Mouse (Mus musculus): Measurements from ENCODE around the gene Vwde. TPM values are rescaled to one million over a fixed set of nuclear protein-coding genes. Genes with fewer than 3 reads are reported as not detected.

The Vwde gene
- polyA plus RNA-seq, 1 experiment = 0.01 TPM

GRCm38 (mm10) chr6:13108662-13109061 lies 116.1 kb downstream of the Vwde start:
- Histone ChIP-seq H3K27me3 (ENCODE audit: control insufficient read depth, insufficient read depth, low read length) (no peaks in the 10 kb centered on the region), H3K4me1 (ENCODE audit: control insufficient read depth, insufficient read depth, insufficient read length) (no peaks in the 10 kb centered on the region), H3K36me3 (ENCODE audit: control insufficient read depth, insufficient read depth, low read length) (no peaks in the 10 kb centered on the region), H3K27ac (ENCODE audit: insufficient read depth, low read length) (no peak overlapping the region), H3K4me3 (ENCODE audit: extremely low read depth, insufficient read depth, insufficient read length) (no peak overlapping the region)
- no peak for DNase-seq (ENCODE audit: low read depth in 1 of 2, low spot score in 2 of 2)
- 76% methylated on average over 1 of the region's 1 CpGs for WGBS
- TF ChIP-seq CTCF (IDR thresholded peaks at IDR 0.05; ENCODE audit: extremely low read depth, insufficient read depth, insufficient read length, insufficient replicate concordance) (no peak), POLR2A (IDR thresholded peaks at IDR 0.05; ENCODE audit: low read depth, low read length) (no peak)

Other genes starting within 250 kb of the Vwde start
- 7.4 and 14.5 TPM in 2 replicates for gene Tmem106b, start 155.2 kb downstream of the Vwde start, polyA plus RNA-seq (2012; rRNA removed)

All from spleen, adult 2 months (tissue).